Mouse (Mus musculus): ENCODE measurements at regions not wholly inside any gene's neighbourhood (a gene's known extent, or its start where the extent isn't known, plus 50 kb on each side); places are given as distances from the start of the nearest gene placed in this dataset.
"Not testable (repeated sequence)": the region's sequence is repeated elsewhere in the genome, so short reads cannot be mapped to it uniquely, and the experiment has no call there.

DNA sequence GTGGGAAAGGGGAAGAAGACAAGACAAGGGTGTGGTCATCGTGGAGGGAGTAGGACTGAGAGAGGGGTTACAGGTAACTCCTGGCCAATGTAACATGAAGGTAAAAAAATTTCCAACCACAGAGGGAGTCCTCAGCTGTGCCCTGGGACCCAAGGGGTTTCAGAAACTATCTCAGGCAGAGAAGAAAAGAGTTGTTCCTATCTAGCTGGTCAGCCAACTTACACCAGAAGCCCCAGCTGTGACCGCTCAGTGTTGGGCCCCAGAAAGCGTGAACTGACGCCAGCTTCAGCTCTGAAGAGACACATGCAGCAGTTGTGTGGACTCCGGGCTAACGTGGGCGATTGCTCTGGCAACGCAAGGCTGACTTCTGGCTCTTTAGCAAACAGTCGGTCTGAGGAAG, 52.2 kb downstream of the Rhob start:
- no peak for DNase-seq

GRCm38 (mm10) chr12:8447025-8447424, 52.8 kb downstream of the Rhob start:
- DNase-seq = no peak

DNA sequence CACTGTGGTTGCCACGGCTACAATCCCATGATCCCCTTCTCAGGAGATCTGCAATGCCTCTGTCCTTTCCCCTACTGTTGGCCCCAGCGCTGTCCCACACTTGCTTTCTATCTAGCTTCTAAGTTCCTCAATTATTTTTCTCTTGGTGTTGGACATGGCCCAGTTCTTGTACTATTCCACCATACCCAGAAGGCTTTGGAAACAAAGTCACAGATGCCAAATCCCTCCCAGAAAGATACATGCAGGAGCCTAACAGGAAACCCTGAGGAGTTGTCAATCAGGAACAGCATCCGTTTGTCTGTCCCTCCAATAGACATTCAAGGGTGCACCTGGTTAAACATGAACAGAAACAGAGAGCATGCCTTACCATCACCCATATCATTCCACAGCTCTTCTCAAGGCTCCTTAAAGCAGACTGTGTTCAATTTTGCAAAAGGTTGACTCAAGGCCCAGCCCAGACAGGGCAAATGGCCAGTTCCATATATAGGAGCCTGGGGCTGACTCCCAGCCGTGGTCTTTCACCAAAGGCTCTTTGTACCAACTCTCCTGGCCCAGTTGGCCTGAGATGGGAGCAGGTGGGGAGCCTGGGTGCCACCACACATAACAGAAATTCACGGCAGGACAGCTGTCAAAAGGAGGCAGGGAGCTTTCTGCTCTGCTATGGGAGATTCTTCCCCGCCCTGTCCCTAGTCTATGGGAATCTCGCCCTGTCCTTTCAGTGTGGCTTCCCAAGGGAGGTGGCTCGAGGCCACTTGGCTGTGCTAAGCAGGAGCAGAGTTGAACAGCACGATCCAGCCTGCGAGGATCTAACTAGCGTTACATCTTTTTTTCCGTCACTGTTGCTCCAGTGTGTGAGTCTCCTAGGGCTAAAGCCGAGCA, 54.6 kb downstream of the Rhob start:
- DNase-seq = no peak

- no peak for DNase-seq
These were observed 55.8 kb downstream of the Rhob start for GRCm38 (mm10) chr12:8443917-8444453.

DNA sequence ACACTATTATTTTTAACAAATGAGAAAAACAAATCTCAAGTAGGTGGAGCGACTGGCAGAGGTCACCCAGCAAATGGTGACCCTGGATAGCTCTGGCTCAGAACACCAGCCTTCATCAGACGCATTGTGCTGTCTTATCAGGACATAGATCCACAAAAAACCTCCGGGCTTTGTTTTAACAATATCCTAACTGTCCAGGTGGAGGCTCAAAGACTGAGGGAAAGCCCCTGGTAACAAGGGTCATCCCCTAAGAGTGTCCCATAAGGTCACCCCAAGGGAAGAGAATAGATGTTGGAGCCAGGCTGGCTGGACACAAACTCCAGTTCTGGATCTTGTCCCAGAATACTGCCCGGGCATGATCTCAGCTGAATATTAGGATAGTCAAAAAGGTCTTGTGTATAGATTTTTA, 56.6 kb downstream of the Rhob start:
- no peak for DNase-seq

- DNase-seq = no peak
These were observed 58.5 kb downstream of the Rhob start for GRCm38 (mm10) chr12:8441275-8441674.

DNA sequence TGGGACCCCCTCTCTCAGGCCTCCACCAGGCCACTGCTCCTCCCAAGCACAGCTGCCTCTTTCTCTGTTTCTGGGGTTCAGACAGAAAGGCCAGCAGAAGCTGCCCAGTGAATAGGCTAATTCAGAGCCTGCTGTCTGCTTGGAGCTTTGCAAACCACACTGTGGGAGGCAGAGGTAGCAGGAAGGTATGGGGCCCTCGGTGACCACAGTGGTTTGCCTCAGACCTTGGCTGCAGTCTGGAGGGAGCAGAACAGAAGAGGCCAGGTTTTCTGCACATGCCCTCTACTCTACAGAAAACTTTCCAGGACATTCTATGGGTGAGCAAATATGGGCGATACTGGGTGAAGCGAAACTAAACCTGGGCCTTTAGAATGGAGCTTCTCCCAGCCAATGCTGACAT, 59.4 kb downstream of the Rhob start:
- no peak for DNase-seq

DNA sequence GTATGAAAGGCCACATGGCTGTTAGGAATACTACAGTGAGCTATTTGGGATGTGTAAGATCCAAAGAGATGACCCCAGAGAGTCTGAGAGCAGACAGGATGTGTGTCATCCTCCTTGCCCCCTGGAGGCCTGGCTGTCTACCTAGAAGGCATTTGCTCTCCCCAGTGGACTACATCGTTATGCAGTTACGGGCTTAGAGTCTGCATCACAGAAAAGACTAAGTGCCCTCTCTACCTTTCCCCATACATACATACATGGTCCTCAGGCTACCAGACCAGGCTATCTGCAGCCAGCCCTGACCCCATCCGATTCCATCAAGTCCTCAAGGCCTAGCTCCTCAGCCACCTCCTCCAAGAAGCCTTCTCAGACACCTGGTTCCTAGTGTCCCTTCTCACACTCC, 59.9 kb downstream of the Rhob start:
- DNase-seq = no peak

DNA sequence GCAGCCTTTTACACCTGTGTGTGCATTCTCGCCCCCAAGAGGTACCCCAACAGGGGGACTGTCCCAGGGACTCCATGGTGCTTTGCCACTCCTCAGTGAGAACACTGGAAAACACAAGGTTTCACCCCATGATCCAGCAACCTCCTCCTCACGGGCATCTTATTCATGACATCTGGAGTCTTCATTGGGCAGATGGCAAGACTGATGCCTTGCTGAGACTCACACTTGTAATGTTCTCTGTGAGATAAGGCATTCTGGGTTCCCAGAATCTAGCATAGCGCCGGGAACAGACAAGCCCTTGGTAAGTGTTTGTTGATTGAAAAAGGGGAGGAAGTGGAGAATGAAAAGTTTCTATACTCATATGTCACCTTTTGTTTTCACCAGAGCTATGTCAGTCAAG, 60.3 kb downstream of the Rhob start:
- no peak for DNase-seq

GRCm38 (mm10) chr12:8438638-8439037, 61.2 kb downstream of the Rhob start:
- DNase-seq = no peak

GRCm38 (mm10) chr12:8436976-8437580, 62.7 kb downstream of the Rhob start:
- no peak for DNase-seq

GRCm38 (mm10) chr12:8436553-8436952, 63.3 kb downstream of the Rhob start:
- no peak for DNase-seq

DNA sequence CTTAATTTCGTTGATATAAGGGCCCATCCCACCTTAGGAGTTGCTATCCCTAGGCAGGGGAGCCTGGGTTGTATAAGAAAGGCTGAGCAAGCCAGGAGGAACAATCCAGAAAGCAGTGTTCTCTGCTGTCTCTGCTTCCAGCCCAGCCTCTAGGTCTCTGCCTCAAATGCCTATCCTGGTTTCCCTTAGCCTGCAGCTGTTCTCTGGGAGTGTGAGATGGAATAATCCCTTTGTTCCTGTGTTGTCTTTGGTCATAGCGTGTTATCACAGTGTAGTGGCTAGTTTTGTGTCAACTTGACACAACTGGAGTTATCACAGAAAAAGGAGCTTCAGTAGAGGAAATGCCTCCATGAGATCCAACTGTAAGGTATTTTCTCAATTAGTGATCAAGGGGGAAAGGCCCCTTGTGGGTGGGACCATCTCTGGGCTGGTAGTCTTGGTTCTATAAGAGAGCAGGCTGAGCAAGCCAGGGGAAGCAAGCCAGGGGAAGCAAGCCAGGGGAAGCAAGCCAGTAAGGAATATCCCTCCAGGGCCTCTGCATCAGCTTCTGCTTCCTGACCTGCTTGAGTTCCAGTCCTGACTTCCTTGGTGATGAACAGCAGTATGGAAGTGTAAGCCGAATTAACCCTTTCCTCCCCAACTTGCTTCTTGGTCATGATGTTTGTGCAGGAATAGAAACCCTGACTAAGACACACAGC, 64.0 kb downstream of the Rhob start:
- DNase-seq = not testable (repeated sequence)

DNA sequence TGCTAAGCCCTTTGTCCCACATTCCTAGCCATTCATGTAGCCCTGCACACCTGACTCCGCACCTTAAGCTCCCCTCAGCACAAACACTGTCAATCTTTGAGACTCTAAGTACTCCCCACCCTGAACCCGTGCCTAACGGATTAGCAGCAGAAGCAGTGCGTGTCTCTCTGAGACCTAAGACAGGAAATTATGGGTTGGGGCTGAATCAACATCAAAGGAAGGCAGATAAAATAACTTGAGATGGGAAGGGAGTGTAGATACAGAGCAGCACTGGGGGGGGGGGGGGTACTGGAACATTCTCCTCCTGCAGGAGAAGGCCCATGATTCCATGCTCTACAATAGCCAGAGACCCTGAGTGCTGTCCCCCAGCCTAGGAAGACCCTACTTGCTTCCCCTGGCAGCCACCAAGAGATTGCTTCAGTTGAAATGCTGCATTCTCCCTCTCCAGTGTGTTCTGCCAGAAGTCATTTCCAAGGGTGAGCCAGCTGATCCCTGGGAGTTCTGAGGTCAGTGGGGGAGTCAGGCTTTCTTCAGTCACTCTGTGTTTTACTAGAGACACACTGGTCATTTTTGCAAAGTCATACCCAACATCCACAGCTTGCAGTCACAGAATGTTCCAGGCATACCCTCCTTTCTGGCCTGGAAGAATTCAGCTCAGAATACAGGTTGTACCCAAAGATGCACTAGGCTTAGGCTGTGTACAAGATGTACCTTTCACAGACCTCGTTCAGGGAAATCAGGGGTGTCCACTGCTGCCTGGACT, 71.4 kb downstream of the Rhob start:
- DNase-seq = no peak

GRCm38 (mm10) chr12:8424515-8424914, 75.3 kb downstream of the Rhob start:
- DNase-seq = no peak

GRCm38 (mm10) chr12:8422676-8423075, 77.1 kb downstream of the Rhob start:
- DNase-seq = no peak

- DNase-seq = no peak
These were observed 78.6 kb downstream of the Rhob start for GRCm38 (mm10) chr12:8421271-8421567.

- no peak for DNase-seq
These were observed 79.1 kb downstream of the Rhob start for GRCm38 (mm10) chr12:8420511-8421270.

DNA sequence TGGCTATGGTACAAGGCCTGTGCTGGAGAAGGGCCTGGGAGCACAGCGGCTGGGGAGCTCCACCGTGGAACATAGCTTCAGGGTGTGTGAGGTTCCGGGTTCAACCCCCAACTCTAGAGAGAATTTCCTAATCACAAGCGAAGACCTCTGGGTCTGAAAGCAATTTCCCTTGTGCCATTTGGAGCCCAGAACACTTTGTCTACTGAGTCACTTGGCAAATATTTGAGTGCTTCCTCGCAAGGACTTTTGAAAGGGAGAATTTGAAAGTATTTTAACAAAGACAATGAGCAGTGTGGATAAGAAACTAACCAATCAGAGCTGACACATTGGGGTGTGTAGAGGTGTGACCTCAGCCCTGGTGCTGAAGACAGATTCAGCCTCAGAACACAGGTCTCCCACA, 80.9 kb downstream of the Rhob start:
- DNase-seq = no peak

DNA sequence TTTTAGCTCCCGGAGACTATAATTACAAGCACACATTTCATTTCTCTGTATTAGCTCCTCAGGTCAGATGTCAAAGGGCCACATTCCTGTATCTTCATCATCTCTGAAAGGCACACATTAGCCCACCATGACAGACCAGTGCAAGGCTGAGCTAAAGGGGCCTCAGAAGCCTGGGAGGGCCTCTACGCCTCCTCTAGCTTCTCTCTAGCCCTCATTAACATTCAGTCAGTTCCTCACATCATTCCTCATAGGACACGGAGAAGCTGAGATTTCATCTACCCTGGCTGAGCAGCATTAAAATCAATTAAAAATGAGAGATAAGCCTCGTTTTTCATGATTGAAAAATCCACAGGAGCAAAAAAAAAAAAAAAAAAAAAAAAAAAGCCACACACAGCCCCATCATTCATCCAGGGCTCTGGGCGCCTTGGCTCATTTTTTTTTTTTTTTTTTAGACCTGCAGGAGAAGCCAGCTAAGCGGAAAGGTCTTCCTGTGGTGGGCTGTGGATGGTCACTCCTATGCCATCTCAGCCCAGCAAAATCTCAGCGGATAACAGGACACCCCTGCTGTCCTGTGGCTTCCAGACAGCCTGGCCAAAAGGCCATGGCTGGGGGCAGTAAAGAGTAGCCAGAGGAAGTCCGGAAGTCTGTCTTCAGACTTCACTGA, 82.5 kb downstream of the Rhob start:
- DNase-seq = no peak

DNA sequence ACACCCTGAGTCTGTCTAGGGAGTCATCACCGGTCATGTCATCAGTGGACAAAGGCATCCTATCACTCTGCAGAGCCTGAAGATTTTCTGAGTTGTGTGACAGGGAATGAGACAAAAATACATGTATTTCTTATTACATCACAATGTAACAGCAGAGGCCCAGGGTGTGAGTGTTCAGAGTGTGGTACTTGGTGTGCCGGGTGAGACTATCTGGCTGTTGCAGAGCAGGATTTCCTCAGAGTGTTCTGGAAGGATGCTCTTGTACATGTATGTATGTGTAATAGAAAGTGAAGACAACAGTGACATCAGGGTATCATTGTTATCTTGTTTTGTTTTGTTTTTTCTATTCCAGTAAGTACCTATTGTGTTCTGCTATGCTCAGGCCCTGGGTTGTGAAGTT, 87.7 kb downstream of the Rhob start:
- no peak for DNase-seq

Measured in right cerebral cortex, adult 18-20 months (tissue).